Mouse (Mus musculus): Measurements from ENCODE around the gene Agk. TPM values are rescaled to one million over a fixed set of nuclear protein-coding genes. Genes with fewer than 3 reads are reported as not detected.
A peak's percentile ranks its signal among the peaks of the same experiment; 100 is the strongest.

Agk gene
- polyA plus RNA-seq, 1 experiment from 2014 or later, result 48.7 TPM

GRCm38 (mm10) chr6:40421099-40421498, 96.1 kb downstream of the Agk start:
- Histone ChIP-seq H3K36me3 (ENCODE audit: control insufficient read depth, insufficient read depth, low read length) (no peaks in the 10 kb centered on the region), H3K4me1 (replicated peaks; ENCODE audit: control insufficient read depth, insufficient read depth, low read length) (no peaks in the 10 kb centered on the region), H3K4me3 (ENCODE audit: low read depth, low read length) (no peak overlapping the region), H3K9ac (ENCODE audit: low read length) (no peak overlapping the region), H3K4me2 (ENCODE audit: low read depth, low read length, severe bottlenecking) (no peak overlapping the region), H3K9me3 (ENCODE audit: control insufficient read depth, low read length) (no peaks in the 10 kb centered on the region), H3K27me3 (ENCODE audit: control insufficient read depth, insufficient read depth, low read length) (no peaks in the 10 kb centered on the region), H3K27ac (ENCODE audit: low read depth, low read length) (no peak overlapping the region)
- WGBS, result 94% methylated on average over 6 of the region's 6 CpGs
- no peak for DNase-seq (ENCODE audit: low spot score)
- no peak for ATAC-seq (replicated peaks; ENCODE audit: low FRiP score)

DNA sequence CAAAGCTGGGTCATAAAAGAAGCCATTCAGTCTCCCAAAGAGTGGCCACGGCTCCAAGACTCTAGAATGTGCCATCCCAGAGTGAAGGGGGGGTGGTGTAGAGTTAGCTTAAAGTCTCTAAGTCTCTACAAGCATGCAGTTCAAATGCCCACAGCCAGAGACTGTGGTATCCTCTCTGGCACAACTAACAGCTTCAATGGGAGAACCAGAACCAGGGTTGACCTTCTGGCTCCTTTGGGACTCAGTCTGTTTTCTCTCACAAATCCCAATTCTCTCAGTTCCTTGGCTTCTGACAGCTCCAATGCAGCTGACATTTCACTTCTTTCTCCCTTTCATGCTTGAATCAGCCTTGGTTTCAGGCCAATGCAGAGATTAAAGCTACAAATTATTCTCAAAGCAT, 98.0 kb downstream of the Agk start:
- Histone ChIP-seq H3K9ac (ENCODE audit: low read length) (no peak overlapping the region), H3K4me3 (ENCODE audit: low read depth, low read length) (no peak overlapping the region), H3K9me3 (ENCODE audit: control insufficient read depth, low read length) (no peaks in the 10 kb centered on the region), H3K4me1 (replicated peaks; ENCODE audit: control insufficient read depth, insufficient read depth, low read length) (no peaks in the 10 kb centered on the region), H3K27me3 (ENCODE audit: control insufficient read depth, insufficient read depth, low read length) (no peaks in the 10 kb centered on the region), H3K36me3 (ENCODE audit: control insufficient read depth, insufficient read depth, low read length) (no peaks in the 10 kb centered on the region), H3K4me2 (ENCODE audit: low read depth, low read length, severe bottlenecking) (no peak overlapping the region), H3K27ac (ENCODE audit: low read depth, low read length) (no peak overlapping the region)
- no peak for ATAC-seq (replicated peaks; ENCODE audit: low FRiP score)
- 95% methylated on average over 1 of the region's 1 CpGs for WGBS
- no peak for DNase-seq (ENCODE audit: low spot score)

DNA sequence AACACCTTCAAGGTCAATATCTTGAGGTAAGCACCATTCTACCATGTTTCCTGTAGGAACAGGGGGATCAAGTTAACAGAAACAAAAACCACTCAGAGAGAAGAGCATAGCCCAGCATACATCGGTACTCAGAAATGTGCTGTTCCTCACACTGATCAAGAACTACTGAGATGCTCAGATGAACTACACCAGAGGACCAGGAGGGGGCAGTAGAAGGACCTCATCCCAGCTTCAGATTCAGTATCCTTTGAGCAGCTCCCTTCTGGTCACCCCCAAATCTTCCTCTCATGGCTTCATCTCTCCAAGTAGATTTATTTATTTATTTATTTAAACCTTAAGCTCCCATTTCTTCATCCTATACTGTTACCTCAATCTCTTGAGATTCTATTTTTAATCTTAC, 98.8 kb downstream of the Agk start:
- WGBS, result 48% methylated on average over 1 of the region's 1 CpGs
- 0 out of 2 replicates have a peak, but pooled peaks have one; percentile 10 for ATAC-seq (replicated peaks; ENCODE audit: low FRiP score)

DNA sequence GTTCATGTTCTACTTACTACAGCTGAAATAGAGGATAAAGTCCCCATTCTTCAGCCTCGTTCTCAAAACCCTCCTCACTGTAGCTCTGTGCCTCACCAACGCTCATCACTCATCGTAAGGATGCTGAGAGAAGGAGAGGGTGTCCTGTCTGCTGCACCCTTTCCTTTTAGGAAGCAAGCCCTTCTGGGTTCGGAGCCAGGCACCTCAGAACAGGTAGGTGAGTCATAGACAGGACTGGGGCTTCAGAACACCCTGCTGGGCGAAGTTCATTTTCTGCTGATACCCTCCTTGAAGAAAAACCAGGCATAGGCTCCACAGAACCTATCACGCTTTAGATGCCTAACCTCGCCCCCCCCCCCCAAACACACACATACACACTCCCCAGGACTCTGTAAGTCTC, 102.5 kb downstream of the Agk start:
- no peak overlapping the region for H3K4me2 ChIP-seq (ENCODE audit: low read depth, low read length, severe bottlenecking)
- no peaks in the 10 kb centered on the region for H3K9me3 ChIP-seq (ENCODE audit: control insufficient read depth, low read length)
- no peak overlapping the region for H3K9ac ChIP-seq (ENCODE audit: low read length)
- peaks cover 5% of the 10 kb centered on the region for H3K4me1 ChIP-seq (replicated peaks; ENCODE audit: control insufficient read depth, insufficient read depth, low read length)
- H3K4me3 ChIP-seq (ENCODE audit: low read depth, low read length), result no peak overlapping the region
- H3K27me3 ChIP-seq (ENCODE audit: control insufficient read depth, insufficient read depth, low read length), result no peaks in the 10 kb centered on the region
- no peaks in the 10 kb centered on the region for H3K36me3 ChIP-seq (ENCODE audit: control insufficient read depth, insufficient read depth, low read length)
- 86% methylated on average over 7 of the region's 7 CpGs for WGBS
- DNase-seq (ENCODE audit: low spot score) (no peak), ATAC-seq (replicated peaks; ENCODE audit: low FRiP score) (no peak)
- H3K27ac ChIP-seq (ENCODE audit: low read depth, low read length), result no peak overlapping the region

More for the DNA sequence above, 98.8 kb downstream of the Agk start:
- Histone ChIP-seq H3K4me3 (ENCODE audit: low read depth, low read length) (no peak overlapping the region), H3K4me2 (ENCODE audit: low read depth, low read length, severe bottlenecking) (no peak overlapping the region), H3K27me3 (ENCODE audit: control insufficient read depth, insufficient read depth, low read length) (no peaks in the 10 kb centered on the region), H3K4me1 (replicated peaks; ENCODE audit: control insufficient read depth, insufficient read depth, low read length) (no peaks in the 10 kb centered on the region), H3K9ac (ENCODE audit: low read length) (no peak overlapping the region), H3K27ac (ENCODE audit: low read depth, low read length) (no peak overlapping the region), H3K9me3 (ENCODE audit: control insufficient read depth, low read length) (no peaks in the 10 kb centered on the region), H3K36me3 (ENCODE audit: control insufficient read depth, insufficient read depth, low read length) (no peaks in the 10 kb centered on the region)
- DNase-seq (ENCODE audit: low spot score), result peak; percentile 60

GRCm38 (mm10) chr6:40428696-40429095, 103.7 kb downstream of the Agk start:
- 76% methylated on average over 3 of the region's 3 CpGs for WGBS
- Histone ChIP-seq H3K9ac (ENCODE audit: low read length) (no peak overlapping the region), H3K4me2 (ENCODE audit: low read depth, low read length, severe bottlenecking) (no peak overlapping the region), H3K4me3 (ENCODE audit: low read depth, low read length) (no peak overlapping the region), H3K36me3 (ENCODE audit: control insufficient read depth, insufficient read depth, low read length) (no peaks in the 10 kb centered on the region), H3K27ac (ENCODE audit: low read depth, low read length) (no peak overlapping the region), H3K27me3 (ENCODE audit: control insufficient read depth, insufficient read depth, low read length) (no peaks in the 10 kb centered on the region), H3K4me1 (replicated peaks; ENCODE audit: control insufficient read depth, insufficient read depth, low read length) (peaks cover 5% of the 10 kb centered on the region), H3K9me3 (ENCODE audit: control insufficient read depth, low read length) (no peaks in the 10 kb centered on the region)
- ATAC-seq (replicated peaks; ENCODE audit: low FRiP score), result no peak
- no peak for DNase-seq (ENCODE audit: low spot score)

DNA sequence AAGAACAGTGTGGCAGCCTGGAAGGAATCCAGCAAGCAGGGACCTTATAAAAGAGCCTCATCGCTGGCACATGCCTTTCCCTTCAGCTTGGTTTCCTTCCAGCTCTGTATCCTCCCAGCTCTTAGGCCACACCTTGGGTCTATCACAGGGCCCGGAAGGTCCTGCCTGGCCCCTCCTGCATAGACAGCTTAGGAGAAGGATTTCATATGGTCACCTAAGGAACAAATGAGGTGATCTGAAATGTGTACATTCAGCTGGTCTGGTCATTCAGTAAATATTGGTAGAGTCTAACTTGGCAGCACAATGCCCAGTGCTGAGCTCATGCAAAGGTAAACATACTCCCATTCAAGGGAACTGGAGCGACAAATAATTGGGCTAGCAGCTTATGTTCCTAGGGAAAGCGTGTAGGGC, 104.6 kb downstream of the Agk start:
- H3K9me3 ChIP-seq (ENCODE audit: control insufficient read depth, low read length), result no peaks in the 10 kb centered on the region
- H3K4me2 ChIP-seq (ENCODE audit: low read depth, low read length, severe bottlenecking), result no peak overlapping the region
- no peak overlapping the region for H3K9ac ChIP-seq (ENCODE audit: low read length)
- H3K27me3 ChIP-seq (ENCODE audit: control insufficient read depth, insufficient read depth, low read length), result no peaks in the 10 kb centered on the region
- no peak overlapping the region for H3K4me3 ChIP-seq (ENCODE audit: low read depth, low read length)
- no peaks in the 10 kb centered on the region for H3K36me3 ChIP-seq (ENCODE audit: control insufficient read depth, insufficient read depth, low read length)
- no peak overlapping the region for H3K27ac ChIP-seq (ENCODE audit: low read depth, low read length)
- H3K4me1 ChIP-seq (replicated peaks; ENCODE audit: control insufficient read depth, insufficient read depth, low read length), result peaks cover 5% of the 10 kb centered on the region
- ATAC-seq (replicated peaks; ENCODE audit: low FRiP score) (no peak), DNase-seq (ENCODE audit: low spot score) (no peak)
- WGBS, result 60% methylated on average over 4 of the region's 4 CpGs

- WGBS, result 84% methylated on average over 3 of the region's 3 CpGs
- Histone ChIP-seq H3K9ac (ENCODE audit: low read length) (no peak overlapping the region), H3K27ac (ENCODE audit: low read depth, low read length) (no peak overlapping the region), H3K4me2 (ENCODE audit: low read depth, low read length, severe bottlenecking) (no peak overlapping the region), H3K4me3 (ENCODE audit: low read depth, low read length) (no peak overlapping the region), H3K27me3 (ENCODE audit: control insufficient read depth, insufficient read depth, low read length) (no peaks in the 10 kb centered on the region), H3K9me3 (ENCODE audit: control insufficient read depth, low read length) (no peaks in the 10 kb centered on the region), H3K36me3 (ENCODE audit: control insufficient read depth, insufficient read depth, low read length) (no peaks in the 10 kb centered on the region), H3K4me1 (replicated peaks; ENCODE audit: control insufficient read depth, insufficient read depth, low read length) (peaks cover 5% of the 10 kb centered on the region)
- ATAC-seq (replicated peaks; ENCODE audit: low FRiP score) (no peak), DNase-seq (ENCODE audit: low spot score) (no peak)
These were observed 105.3 kb downstream of the Agk start for GRCm38 (mm10) chr6:40430251-40430650.

DNA sequence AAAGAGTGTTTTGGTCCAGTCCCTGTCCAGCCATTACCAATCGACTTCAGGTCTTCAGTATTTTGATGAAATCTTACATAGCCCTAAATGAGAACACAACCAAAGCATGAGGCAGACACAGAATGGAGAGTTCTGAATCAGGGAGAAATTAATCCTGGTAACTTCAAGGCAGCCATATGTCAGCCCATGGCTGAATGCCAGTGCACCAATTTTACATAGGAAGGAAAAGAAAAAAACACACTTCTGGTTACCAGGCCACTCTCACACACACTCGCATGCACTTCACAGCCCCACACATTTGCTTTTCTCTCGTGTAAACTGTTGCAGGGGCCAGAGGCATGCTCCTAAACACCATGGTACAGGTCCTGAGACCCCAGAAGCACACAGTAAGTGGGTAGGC, 105.9 kb downstream of the Agk start:
- Histone ChIP-seq H3K4me3 (ENCODE audit: low read depth, low read length) (no peak overlapping the region), H3K36me3 (ENCODE audit: control insufficient read depth, insufficient read depth, low read length) (no peaks in the 10 kb centered on the region), H3K27ac (ENCODE audit: low read depth, low read length) (no peak overlapping the region), H3K9me3 (ENCODE audit: control insufficient read depth, low read length) (no peaks in the 10 kb centered on the region), H3K9ac (ENCODE audit: low read length) (no peak overlapping the region), H3K4me2 (ENCODE audit: low read depth, low read length, severe bottlenecking) (no peak overlapping the region), H3K27me3 (ENCODE audit: control insufficient read depth, insufficient read depth, low read length) (no peaks in the 10 kb centered on the region), H3K4me1 (replicated peaks; ENCODE audit: control insufficient read depth, insufficient read depth, low read length) (peaks cover 5% of the 10 kb centered on the region)
- no peak for ATAC-seq (replicated peaks; ENCODE audit: low FRiP score)
- DNase-seq (ENCODE audit: low spot score), result no peak
- 86% methylated on average over 3 of the region's 3 CpGs for WGBS

GRCm38 (mm10) chr6:40431356-40431755, 106.4 kb downstream of the Agk start:
- Histone ChIP-seq H3K9ac (ENCODE audit: low read length) (no peak overlapping the region), H3K4me1 (replicated peaks; ENCODE audit: control insufficient read depth, insufficient read depth, low read length) (peaks cover 5% of the 10 kb centered on the region)

More at GRCm38 (mm10) chr6:40431356-40431755, 106.4 kb downstream of the Agk start:
- no peaks in the 10 kb centered on the region for H3K36me3 ChIP-seq (ENCODE audit: control insufficient read depth, insufficient read depth, low read length)
- no peak overlapping the region for H3K4me3 ChIP-seq (ENCODE audit: low read depth, low read length)
- H3K9me3 ChIP-seq (ENCODE audit: control insufficient read depth, low read length), result no peaks in the 10 kb centered on the region
- 61% methylated on average over 4 of the region's 4 CpGs for WGBS
- no peak for ATAC-seq (replicated peaks; ENCODE audit: low FRiP score)
- H3K27ac ChIP-seq (ENCODE audit: low read depth, low read length), result no peak overlapping the region
- DNase-seq (ENCODE audit: low spot score), result no peak
- no peaks in the 10 kb centered on the region for H3K27me3 ChIP-seq (ENCODE audit: control insufficient read depth, insufficient read depth, low read length)
- no peak overlapping the region for H3K4me2 ChIP-seq (ENCODE audit: low read depth, low read length, severe bottlenecking)

Measured in forebrain, embryonic 11.5 days (tissue).